Mouse (Mus musculus) CH12.LX (cell line): ENCODE measurements around the gene Fggy.

Experiments used
- CTCF ChIP-seq, 2 experiments: IDR thresholded peaks in 1 of 2; conservative IDR thresholded peaks in 1 of 2; 2 replicates each; pipeline ENCODE4 v1.5.1; 2011 to 2012; ENCODE audit warnings: low read depth in 2 of 2, low read length in 2 of 2, improper control_type of control experiment in 1 of 2, inconsistent platforms in 1 of 2, mild to moderate bottlenecking in 1 of 2, moderate library complexity in 1 of 2
- E2F4 ChIP-seq: IDR thresholded peaks from 2 replicates; pipeline ENCODE4 v1.6.1; 2011; ENCODE audit warnings: low read depth, low read length, improper control_type of control experiment; ENCODE audit not compliant: insufficient replicate concordance
- EP300 ChIP-seq: IDR thresholded peaks from 2 replicates; pipeline ENCODE4 v1.6.1; 2011; ENCODE audit warnings: low read length, improper control_type of control experiment
- JUN ChIP-seq: IDR thresholded peaks from 2 replicates; pipeline ENCODE4 v1.6.1; 2011; ENCODE audit warnings: low read depth, mild to moderate bottlenecking, low read length, improper control_type of control experiment, moderate library complexity; ENCODE audit not compliant: insufficient read depth
- JUND ChIP-seq: conservative IDR thresholded peaks from 2 replicates; pipeline ENCODE4 v1.6.1; 2011; ENCODE audit warnings: low read depth, low read length, improper control_type of control experiment
- MAFK ChIP-seq: IDR thresholded peaks from 2 replicates; pipeline ENCODE4 v1.6.1; 2011; ENCODE audit warnings: low read length, improper control_type of control experiment; ENCODE audit not compliant: insufficient replicate concordance
- MYC ChIP-seq: IDR thresholded peaks from 2 replicates; pipeline ENCODE4 v1.6.1; 2011; ENCODE audit warnings: low read depth, mild to moderate bottlenecking, improper control_type of control experiment, low read length
- NELFE ChIP-seq: IDR thresholded peaks from 2 replicates; pipeline ENCODE4 v1.6.1; 2011; ENCODE audit warnings: low read depth, low read length, improper control_type of control experiment
- POLR2A ChIP-seq: IDR thresholded peaks from 2 replicates; pipeline ENCODE4 v1.6.1; 2011; ENCODE audit warnings: low read depth, mild to moderate bottlenecking, improper control_type of control experiment, low read length
- SIN3A ChIP-seq: IDR thresholded peaks from 2 replicates; pipeline ENCODE4 v1.6.1; 2012; ENCODE audit warnings: low read length, improper control_type of control experiment, inconsistent platforms
- SMC3 ChIP-seq: IDR thresholded peaks from 2 replicates; pipeline ENCODE4 v1.6.1; 2011; ENCODE audit warnings: low read depth, low read length, improper control_type of control experiment
- USF1 ChIP-seq: IDR thresholded peaks from 2 replicates; pipeline ENCODE4 v1.6.1; 2014; ENCODE audit warnings: low read depth, mild to moderate bottlenecking, inconsistent platforms, low read length, improper control_type of control experiment
- ZKSCAN1 ChIP-seq: IDR thresholded peaks from 2 replicates; pipeline ENCODE4 v1.6.1; 2012; ENCODE audit warnings: low read depth, inconsistent platforms, low read length, improper control_type of control experiment, borderline replicate concordance
- ZNF384 ChIP-seq: IDR thresholded peaks from 2 replicates; pipeline ENCODE4 v1.6.1; 2012; ENCODE audit warnings: low read depth, low read length, improper control_type of control experiment, inconsistent platforms

DNA sequence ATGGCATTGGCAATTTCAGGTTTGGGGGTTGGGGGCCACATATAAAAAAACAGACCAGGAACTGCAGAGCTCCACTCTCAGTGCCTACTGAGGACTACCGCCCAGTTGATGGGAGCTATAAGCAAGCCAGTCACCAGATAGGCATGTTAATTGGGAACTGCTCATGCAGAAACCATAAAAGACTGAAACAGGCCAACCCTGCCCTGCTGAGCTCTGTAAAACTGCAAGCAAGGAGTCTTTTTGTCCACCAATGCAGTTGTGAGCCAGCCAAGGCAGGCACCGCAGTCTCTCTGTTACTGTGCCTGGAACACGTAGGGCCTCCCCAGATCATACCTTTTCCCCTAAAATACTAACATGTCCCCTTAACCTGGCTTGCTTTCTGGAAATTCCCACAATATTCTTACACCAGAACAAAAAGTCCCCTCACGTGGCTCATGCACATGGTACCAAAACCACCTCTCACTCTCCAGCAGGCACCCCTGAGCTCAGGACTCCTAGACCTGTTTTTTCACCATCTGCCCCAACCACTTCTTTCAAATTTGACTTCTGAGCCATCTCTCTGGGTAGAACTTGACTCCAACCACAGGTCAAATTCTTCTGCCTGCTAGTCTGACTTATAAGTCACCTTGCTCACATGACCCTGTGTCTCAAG, 377.2 kb downstream of the Fggy start:
- TF ChIP-seq MYC, result no peak
- no peak for TF ChIP-seq CTCF (conservative IDR thresholded peaks at IDR 0.05 in 1 of 2, IDR thresholded peaks at IDR 0.05 in 1 of 2; ENCODE audit: low read depth in 2 of 2, low read length in 2 of 2)
- TF ChIP-seq JUN, result no peak
- no peak for TF ChIP-seq POLR2A
- no peak for TF ChIP-seq USF1
- no peak for TF ChIP-seq E2F4
- no peak for TF ChIP-seq ZKSCAN1
- no peak for TF ChIP-seq MAFK
- TF ChIP-seq SMC3, result no peak
- no peak for TF ChIP-seq ZNF384
- TF ChIP-seq SIN3A, result no peak
- TF ChIP-seq EP300, result no peak
- TF ChIP-seq NELFE, result no peak
- TF ChIP-seq JUND, result no peak
